Comparison of ENCODE assay signal across 14 mouse cellular contexts in the genomic region with DNA sequence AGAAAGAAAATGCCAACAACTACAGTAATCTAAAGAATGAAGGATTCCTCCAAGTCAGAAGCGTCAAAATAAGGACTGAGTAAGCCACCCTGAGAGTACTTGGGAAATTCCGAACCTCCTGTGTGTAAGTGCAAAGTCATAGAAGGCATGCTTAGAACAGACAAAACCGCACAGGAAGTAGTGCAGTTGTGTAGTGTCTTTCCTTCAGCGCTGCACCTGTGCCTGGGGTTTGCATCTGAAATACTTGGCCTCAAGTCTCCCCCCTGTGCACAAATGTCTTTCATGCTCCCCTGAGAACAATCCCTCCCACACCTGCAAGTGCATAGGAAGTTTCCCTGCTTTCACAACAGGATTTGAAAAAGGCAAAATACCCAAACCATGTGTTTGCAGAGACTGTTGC. TPM values are rescaled to one million over a fixed set of nuclear protein-coding genes. Genes with fewer than 3 reads are reported as not detected.
DNase-seq lines count a peak whose midpoint lies in the region; ATAC-seq and TF ChIP-seq lines count a peak whose summit lies in the region.
"Had no signal": no experiment of that assay in that cellular context is flagged by ENCODE, and none has a peak within 500 bp of the region (broad histone marks: within the 10 kb centered on the region; RNA-seq: fewer than 3 reads in every experiment).

No protein-coding gene starts in this region.

- H3K9me3 ChIP-seq in limb, embryonic 10.5 days (replicated peaks), result no peaks in the 10 kb centered on the region
- no peaks in the 10 kb centered on the region for H3K9me3 ChIP-seq in neural tube, embryonic 11.5 days (ENCODE audit: control insufficient read depth, low read length)
- no peaks in the 10 kb centered on the region for H3K9me3 ChIP-seq in stomach, postnatal 0 days (ENCODE audit: control insufficient read depth, low read length)
- H3K9me3 ChIP-seq in kidney, embryonic 14.5 days (ENCODE audit: control insufficient read depth, low read length), result no peaks in the 10 kb centered on the region

- peak overlapping the region; percentile 28 for H3K4me2 ChIP-seq in neural tube, embryonic 11.5 days (ENCODE audit: low read depth)
- H3K4me2 ChIP-seq in stomach, postnatal 0 days (replicated peaks; ENCODE audit: low read depth), result no peak overlapping the region
- no peak overlapping the region for H3K4me2 ChIP-seq in kidney, embryonic 14.5 days (replicated peaks; ENCODE audit: low read depth, low read length)

- peak; percentile 60 for DNase-seq in CD4-positive helper T cell, adult 2 months (ENCODE audit: low read depth, low spot score)
- DNase-seq in embryo, embryonic 10 days (ENCODE audit: low spot score), result peak; percentile 25
- peak; percentile 33 for DNase-seq in limb, embryonic 10.5 days (ENCODE audit: low spot score)
- no peak for DNase-seq in neural tube, embryonic 11.5 days (ENCODE audit: low spot score)
- no peak for DNase-seq in stomach, postnatal 0 days (ENCODE audit: low spot score)
- no peak for DNase-seq in testis, postnatal 10 days (ENCODE audit: low spot score)
- DNase-seq: adrenal gland, adult 2 months; cerebellum, adult 8-10 months; heart, adult 11 months had no signal

- peaks cover 100% of the 10 kb centered on the region for H3K27me3 ChIP-seq in limb, embryonic 10.5 days (ENCODE audit: low read depth, poor library complexity, severe bottlenecking)
- H3K27me3 ChIP-seq in neural tube, embryonic 11.5 days (ENCODE audit: control insufficient read depth, insufficient read depth, low read length), result peaks cover 42% of the 10 kb centered on the region
- H3K27me3 ChIP-seq in stomach, postnatal 0 days (ENCODE audit: control insufficient read depth, insufficient read depth, low read length), result peaks cover 42% of the 10 kb centered on the region
- peaks cover 96% of the 10 kb centered on the region for H3K27me3 ChIP-seq in kidney, embryonic 14.5 days (ENCODE audit: control insufficient read depth, insufficient read depth, low read length)

- H3K4me1 ChIP-seq in limb, embryonic 10.5 days, result peaks cover 24% of the 10 kb centered on the region
- peaks cover 23% of the 10 kb centered on the region for H3K4me1 ChIP-seq in neural tube, embryonic 11.5 days (ENCODE audit: control insufficient read depth, insufficient read depth, low read length)
- no peaks in the 10 kb centered on the region for H3K4me1 ChIP-seq in stomach, postnatal 0 days (replicated peaks; ENCODE audit: control insufficient read depth, insufficient read depth)
- H3K4me1 ChIP-seq in kidney, embryonic 14.5 days (ENCODE audit: control insufficient read depth, insufficient read depth, low read length), result no peaks in the 10 kb centered on the region

- ATAC-seq in neural tube, embryonic 11.5 days (ENCODE audit: insufficient read depth, low FRiP score, low TSS enrichment), result no peak
- no peak for ATAC-seq in activated CD4-positive, CD25-positive, alpha-beta regulatory T cell, adult 4 months
- ATAC-seq in stomach, postnatal 0 days (ENCODE audit: low FRiP score, low TSS enrichment), result no peak
- ATAC-seq in kidney, embryonic 14.5 days (ENCODE audit: low FRiP score, low TSS enrichment), result no peak
- ATAC-seq: intestine, embryonic 16.5 days had no signal

- TF ChIP-seq CTCF in stomach, postnatal 0 days (IDR thresholded peaks at IDR 0.05; ENCODE audit: low read depth), result no peak

- WGBS in limb, embryonic 10.5 days, result 32% methylated on average over 4 of the region's 4 CpGs
- 11% methylated on average over 4 of the region's 4 CpGs for WGBS in neural tube, embryonic 11.5 days
- WGBS in stomach, postnatal 0 days, result 22% methylated on average over 4 of the region's 4 CpGs
- WGBS in kidney, embryonic 14.5 days, result 16% methylated on average over 4 of the region's 4 CpGs

- no peak overlapping the region for H3K4me3 ChIP-seq in limb, embryonic 10.5 days
- H3K4me3 ChIP-seq in neural tube, embryonic 11.5 days (ENCODE audit: low read depth, low read length), result peak overlapping the region; percentile 16; the same call in 1 of the 2 replicates
- no peak overlapping the region for H3K4me3 ChIP-seq in stomach, postnatal 0 days (ENCODE audit: low read depth, low read length)
- H3K4me3 ChIP-seq in kidney, embryonic 14.5 days (ENCODE audit: low read length), result no peak overlapping the region

- TF ChIP-seq EP300 in stomach, postnatal 0 days (optimal IDR thresholded peaks at IDR 0.05), result no peak

- H3K27ac ChIP-seq in limb, embryonic 10.5 days, result no peak overlapping the region
- no peak overlapping the region for H3K27ac ChIP-seq in neural tube, embryonic 11.5 days (ENCODE audit: low read depth, low read length)
- no peak overlapping the region for H3K27ac ChIP-seq in stomach, postnatal 0 days (replicated peaks)
- no peak overlapping the region for H3K27ac ChIP-seq in kidney, embryonic 14.5 days (ENCODE audit: low read depth, low read length)
- H3K27ac ChIP-seq: liver, embryonic 14.5 days had no signal

- H3K36me3 ChIP-seq in limb, embryonic 10.5 days, result no peaks in the 10 kb centered on the region
- H3K36me3 ChIP-seq in neural tube, embryonic 11.5 days (ENCODE audit: control insufficient read depth, insufficient read depth, low read length), result no peaks in the 10 kb centered on the region
- no peaks in the 10 kb centered on the region for H3K36me3 ChIP-seq in stomach, postnatal 0 days (ENCODE audit: control insufficient read depth, insufficient read depth, low read length)
- H3K36me3 ChIP-seq in kidney, embryonic 14.5 days (ENCODE audit: control insufficient read depth, insufficient read depth, low read length), result no peaks in the 10 kb centered on the region

- H3K9ac ChIP-seq in neural tube, embryonic 11.5 days (ENCODE audit: low read length), result no peak overlapping the region
- H3K9ac ChIP-seq in stomach, postnatal 0 days (ENCODE audit: low read length), result no peak overlapping the region
- H3K9ac ChIP-seq in kidney, embryonic 14.5 days (ENCODE audit: low read depth, low read length), result no peak overlapping the region
- H3K9ac ChIP-seq: liver, embryonic 14.5 days had no signal

RNA-seq across cellular contexts. Expression of a gene that starts 3.5 kb away (rescaled TPM):
- 0.05 and 0.08 TPM in 2 replicates for polyA plus RNA-seq in limb, embryonic 10.5 days (2016; fragmentation: Nextera tagmentation; extraction: Ambion mirVana)
- 3.7 and 4.2 TPM in 2 replicates for polyA plus RNA-seq in neural tube, embryonic 11.5 days (2014; fragmentation: Nextera tagmentation; extraction: Ambion mirVana)
- not detected for polyA plus RNA-seq in activated CD4-positive, CD25-positive, alpha-beta regulatory T cell, adult 4 months (2017; shearing (Covaris generic))
- 0.04 TPM in 1 of 2 replicates, not detected in the other for polyA plus RNA-seq in stomach, postnatal 0 days (2015; fragmentation: Nextera tagmentation; extraction: Ambion mirVana)
- polyA plus RNA-seq in kidney, embryonic 14.5 days (2014; fragmentation: Nextera tagmentation; extraction: Ambion mirVana), result 0.07 TPM in 2 replicates
- polyA plus RNA-seq: adrenal gland, adult 2 months; intestine, embryonic 16.5 days; liver, embryonic 14.5 days; stomach, embryonic 16.5 days had no signal

Comparison
In these comparisons a context has a peak if more than half of its experiments do, and no peak if none do; other contexts are left out.
1. DNase-seq: peak in CD4-positive helper T cell, adult 2 months (single experiment), embryo, embryonic 10 days (single experiment) and limb, embryonic 10.5 days (single experiment); none in neural tube, embryonic 11.5 days (single experiment), stomach, postnatal 0 days (single experiment) and testis, postnatal 10 days (single experiment).